Mouse (Mus musculus) testis, postnatal 14 days (tissue): Measurements from ENCODE around the gene Ube2l3.
A peak's percentile ranks its signal among the peaks of the same experiment; 100 is the strongest.
"Not testable (repeated sequence)": the region's sequence is repeated elsewhere in the genome, so short reads cannot be mapped to it uniquely, and the experiment has no call there.

ENCODE experiments used
- DNase-seq: peaks from one replicate; pipeline ENCODE4 v3.0.0; 2021; ENCODE audit warnings: low spot score

Gene Ube2l3

DNA sequence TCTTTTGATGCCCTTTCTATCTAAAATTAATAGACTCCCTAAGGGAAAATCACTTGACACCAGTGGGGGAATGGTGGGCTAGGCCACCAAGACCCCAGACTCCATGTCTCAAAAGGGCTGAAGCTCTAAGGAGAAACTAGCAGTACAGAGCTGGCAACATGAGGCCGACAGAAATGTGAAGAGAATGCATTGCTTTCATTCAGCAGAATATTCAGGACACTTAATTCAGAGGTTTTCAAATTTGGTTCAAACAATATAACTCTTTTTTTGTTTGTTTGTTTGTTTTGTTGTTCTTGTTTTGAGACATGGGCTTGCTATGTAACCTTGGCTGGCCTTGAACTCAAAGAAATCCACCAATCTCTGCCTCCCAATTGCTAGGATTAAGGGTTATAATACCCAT is at the start of gene Ube2l3:
Gene Ube2l3 (minus strand): TSS at position 101 of the 400 bp plus-strand sequence.
- no peak for DNase-seq

DNA sequence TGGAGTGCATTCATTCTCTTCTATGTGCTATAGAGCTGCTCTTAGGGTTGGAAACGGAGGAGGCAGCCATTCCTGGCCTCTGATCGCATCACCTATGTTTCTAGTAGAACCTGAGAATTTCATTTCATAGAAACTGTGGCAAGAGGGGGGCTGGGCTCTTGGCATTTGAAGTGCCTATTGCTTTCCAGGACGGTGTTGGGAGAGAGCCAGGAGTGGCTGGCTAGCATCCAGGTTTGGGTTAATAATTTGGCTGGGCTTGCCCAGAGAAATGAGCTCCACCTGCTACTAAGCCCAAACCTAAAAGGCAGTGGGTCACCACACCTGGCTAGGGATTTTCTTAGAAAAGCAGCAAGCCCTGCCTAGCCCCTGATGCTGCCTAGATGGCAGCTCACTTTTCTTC is 49.1 kb upstream of the Ube2l3 start:
- no peak for DNase-seq

DNA sequence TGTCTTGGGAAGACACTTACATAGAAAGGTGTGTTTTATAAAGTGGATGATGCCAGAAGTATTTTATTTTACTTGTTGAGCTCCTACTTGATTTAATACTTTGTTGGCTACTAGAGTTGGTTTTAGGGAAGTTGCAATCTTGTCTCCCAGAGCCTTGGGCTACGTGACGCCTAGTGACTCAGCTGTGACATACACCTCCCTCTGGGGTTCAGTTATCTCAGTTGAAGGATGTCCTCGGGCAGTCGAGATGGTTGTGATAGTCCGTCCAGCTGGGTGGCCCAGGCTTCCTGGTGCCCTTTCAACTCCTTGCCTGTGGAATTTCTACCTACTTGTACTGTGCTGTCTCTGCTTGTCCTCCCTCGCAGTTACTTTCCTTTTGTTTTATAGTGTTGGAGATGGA is 46.7 kb upstream of the Ube2l3 start:
- DNase-seq, result no peak

DNA sequence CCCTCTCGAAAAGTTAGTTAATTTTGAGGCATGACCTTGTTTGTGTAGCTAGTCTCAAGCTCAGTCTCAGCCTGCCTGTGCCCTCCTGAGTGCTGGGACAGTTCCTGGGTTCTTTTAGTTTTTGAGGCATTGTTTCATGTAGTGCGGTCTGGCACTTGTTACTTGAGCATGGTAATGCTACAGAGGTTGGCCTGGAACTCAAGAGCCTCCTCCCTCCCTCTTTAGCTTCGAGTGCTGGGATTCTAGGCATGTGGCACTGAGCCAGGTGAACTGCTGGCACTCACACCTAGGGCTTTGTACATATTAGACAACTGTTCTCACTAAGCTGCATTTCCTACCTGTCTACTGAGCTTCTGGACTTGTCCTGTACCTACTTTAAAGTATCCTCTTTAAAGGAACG is 45.3 kb upstream of the Ube2l3 start:
- no peak for DNase-seq

DNA sequence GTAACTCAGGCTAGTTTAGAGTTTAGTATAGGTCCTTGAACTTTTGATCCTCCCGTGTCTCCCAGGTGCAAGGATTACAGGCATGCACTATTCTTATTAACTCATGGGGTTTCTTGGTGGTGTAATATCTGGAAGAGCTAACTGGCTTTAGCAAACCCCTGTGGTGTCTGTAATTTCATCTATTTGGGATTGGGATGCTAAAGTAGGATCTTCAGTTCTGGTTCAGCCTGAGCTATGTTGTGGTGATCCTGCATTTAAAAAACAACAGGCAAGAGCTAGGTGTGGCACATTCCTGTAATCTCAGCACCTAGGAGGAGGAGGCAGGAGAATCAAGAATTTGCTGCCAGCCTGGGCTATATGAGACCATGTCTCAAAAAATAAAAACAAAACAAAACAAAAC is 42.5 kb upstream of the Ube2l3 start:
- no peak for DNase-seq

DNA sequence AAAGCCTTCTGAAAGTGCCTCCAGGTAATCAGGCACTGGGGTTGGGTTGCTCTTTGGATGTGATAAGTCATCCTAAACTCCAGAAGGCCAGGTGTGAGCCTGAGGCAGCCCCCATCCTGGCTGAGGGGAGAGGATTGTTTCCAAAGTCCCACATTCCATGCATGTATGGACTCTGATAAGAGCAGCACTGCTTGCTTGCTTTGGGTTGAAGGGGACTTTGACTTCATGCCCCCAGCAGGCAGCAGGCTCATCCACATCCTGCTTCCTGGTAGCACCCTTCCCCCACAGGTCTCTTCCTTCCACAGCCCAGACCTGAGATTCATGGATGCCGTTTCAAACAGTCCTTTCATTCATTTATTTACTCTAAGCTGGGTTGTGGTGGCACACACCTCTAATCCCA is 41.3 kb upstream of the Ube2l3 start:
- DNase-seq, result no peak

DNA sequence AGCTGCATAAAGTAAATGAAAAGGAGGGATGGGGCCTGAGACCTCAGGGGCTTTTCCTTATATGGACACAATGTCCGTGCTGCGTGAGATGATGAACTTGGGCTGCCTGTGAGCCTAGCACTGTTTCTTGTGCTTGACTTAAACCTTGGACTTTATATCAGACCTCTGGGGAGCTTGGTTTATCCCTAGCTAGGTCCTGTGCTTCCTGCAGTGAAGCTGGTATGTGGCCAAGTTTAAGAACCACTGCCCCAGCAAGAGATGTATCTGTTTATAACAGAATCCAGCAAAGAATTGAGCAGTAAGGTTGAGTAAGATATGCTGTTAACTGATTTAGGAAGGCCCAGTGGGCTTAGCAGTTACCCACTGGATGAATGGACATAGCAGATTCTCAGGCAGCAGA is 37.0 kb upstream of the Ube2l3 start:
- DNase-seq, result no peak

DNA sequence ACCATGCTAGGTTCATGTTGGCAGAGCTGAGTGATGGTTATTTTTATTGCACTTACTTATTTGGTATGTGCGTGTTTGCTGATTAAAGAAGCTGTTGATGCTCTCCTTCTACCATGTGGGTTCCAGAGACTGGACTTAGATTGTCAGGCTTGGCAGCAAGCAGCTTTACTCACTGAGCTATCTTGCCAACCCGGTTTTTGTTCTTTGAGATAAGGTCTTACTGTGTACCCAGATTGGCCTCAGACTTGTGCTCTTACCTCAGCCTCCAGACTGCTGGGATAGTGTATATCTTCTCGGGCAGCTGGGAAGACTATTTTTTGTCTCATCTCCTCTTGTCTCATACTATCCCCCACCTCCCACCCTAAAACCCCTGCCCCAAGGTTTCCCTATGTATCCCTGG is 35.2 kb upstream of the Ube2l3 start:
- no peak for DNase-seq

DNA sequence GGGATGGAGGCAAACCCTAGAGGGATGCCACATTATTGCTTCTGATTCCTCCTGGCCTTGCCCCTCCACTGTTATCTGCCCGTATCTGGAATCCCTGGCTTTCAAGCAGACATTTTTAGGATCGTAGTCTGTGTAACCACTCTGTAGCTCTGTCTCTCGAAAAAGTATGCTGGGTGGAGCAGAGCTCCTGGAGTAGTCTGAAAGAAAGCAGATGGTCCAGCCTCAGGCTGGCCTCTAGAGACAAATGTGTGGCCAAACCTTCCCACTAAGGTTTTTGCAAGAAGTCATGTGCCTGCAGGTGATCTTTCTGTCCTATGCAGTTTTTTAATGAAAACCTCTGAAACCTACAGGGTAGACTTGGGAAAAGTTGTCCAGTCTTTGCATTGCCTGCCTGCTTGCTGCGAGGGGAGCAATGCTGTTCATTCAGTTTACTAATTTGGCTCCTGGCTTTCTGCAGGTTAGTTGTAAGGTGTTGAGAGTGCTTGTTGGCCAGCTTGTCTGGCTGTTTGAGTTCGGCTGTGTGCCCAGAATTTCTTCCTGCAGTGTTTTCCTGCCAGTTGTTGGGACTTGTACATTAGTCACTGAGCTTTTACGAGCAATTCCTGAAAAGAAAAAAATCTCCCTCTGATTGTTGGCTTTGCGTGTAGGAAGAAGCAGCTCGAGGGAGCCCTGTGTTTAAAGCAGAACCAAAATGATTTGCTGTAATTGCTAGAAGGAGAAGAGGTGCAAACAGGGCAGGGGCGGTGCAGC is 32.6 kb upstream of the Ube2l3 start:
- DNase-seq, result no peak

DNA sequence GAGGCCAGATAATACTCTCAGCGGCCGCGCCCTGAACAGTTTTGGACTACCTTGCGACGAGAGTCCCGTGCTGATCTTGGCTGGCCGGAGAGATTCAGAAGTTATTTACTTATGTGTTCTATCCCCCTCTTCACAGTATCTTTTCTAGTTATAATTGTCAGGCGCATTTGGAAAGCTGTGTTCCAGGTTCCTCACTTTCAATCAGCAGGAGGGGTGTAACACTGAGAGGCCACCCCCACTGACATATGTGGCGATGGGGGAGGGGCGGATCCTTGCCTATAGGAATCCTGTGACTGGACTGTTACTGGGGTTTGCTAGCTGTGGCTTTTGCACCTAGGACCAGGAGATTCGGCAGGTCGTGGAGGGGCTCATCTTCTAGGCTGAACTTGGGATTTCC is 32.0 kb upstream of the Ube2l3 start:
- peak; percentile 36 for DNase-seq

DNA sequence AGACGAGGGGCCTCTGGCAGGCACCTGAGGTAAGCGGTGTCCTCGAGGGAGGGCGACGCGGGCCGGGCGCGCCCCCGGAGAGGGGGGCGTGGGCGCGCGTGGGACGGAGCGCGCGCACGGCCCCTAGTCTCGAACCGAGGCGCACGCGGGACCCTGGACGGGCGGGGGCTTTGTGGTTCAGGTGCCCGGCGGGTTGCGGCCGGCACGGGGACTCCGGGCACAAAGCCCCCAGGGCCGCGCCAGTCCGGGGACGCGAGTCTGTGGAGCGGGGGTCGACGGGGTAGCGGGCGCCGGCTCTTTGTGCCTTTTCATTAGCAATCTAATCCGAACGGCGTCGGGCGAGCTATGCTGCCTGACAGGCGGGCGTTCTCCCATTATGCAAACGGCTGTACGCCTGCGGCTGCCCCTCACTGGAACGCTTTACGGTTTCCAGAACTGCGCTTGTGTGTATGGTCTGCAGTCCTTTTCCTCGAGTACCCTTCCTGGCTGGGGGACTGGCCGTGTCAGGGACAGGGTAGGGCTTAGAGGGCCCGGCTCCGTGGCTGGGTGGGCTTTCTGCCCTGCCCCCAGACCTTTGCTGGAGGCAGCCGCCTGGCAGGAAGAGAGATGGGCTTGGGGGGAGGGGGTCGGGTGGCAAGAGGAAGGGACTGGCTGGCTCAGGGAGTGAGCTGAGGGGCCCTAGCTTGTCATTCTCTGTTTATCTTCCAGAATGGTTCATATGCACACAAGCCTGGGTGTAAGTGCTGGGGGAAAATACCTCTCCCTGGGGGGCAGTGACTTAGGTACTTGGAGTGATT is 31.5 kb upstream of the Ube2l3 start:
- peak; percentile 77 for DNase-seq

DNA sequence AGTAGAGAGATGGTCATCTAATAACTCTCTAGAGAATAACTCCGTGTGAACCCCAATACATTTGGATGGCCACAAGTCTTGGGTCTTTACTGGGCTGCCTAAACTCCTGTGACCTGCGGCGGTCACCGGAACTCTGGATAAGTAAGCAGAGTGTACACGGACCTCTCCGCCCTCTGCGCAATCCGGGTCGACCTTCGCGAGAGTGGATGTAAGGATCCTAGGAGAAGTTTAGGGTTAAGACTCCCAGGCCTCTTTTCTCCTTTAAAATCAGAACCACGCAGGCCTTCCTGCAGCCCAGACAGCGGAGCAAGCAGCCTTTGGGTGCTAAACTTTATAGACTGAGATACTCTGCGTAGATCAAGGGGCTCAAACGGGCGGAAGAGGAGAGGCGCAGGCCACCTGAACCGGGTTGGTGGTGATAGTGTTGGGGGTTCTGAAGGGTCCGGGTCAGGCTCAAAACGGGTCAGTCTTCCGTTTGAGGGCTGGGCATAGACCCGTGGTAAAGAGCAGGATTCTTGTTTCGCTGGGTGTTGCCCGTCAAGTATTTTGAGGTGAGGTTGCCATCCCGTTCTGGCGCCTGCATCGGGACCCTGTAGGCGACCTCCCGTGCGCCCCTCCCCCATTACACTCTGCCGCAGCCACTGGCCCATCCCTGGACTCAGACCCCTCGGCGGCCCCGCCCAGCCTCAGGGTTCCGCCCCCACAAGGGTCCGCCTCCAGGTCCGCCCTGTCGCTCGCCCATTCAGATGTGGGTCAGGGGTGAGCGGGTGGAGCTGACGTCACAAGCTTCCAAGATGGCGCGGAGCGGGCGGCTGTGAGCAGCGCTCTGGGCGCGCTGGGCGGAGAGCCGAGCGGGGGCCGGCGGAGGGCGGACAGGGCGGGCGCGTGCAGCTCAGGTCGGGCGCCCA is 30.6 kb upstream of the Ube2l3 start, which contains the start of gene Hic2:
Gene Hic2 (plus strand): TSS at position 779 of the 908 bp plus-strand sequence.
- peak; percentile 97 for DNase-seq

DNA sequence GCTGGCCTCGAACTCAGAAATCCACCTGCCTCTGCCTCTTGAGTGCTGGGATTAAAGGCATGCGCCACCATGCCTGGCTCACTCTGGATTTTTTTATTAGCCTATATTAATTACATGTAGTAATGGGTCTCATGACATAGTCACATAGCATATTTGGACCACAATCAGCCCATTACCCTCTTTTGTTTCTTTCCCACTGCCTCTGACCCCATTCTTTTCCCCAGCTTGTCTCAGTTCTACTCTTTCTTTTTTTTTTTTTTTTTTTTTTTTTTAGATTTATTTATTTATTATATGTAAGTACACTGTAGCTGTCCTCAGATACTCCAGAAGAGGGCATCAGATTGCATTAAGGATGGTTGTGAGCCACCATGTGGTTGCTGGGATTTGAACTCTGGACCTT is 29.1 kb upstream of the Ube2l3 start:
- DNase-seq, result not testable (repeated sequence)

DNA sequence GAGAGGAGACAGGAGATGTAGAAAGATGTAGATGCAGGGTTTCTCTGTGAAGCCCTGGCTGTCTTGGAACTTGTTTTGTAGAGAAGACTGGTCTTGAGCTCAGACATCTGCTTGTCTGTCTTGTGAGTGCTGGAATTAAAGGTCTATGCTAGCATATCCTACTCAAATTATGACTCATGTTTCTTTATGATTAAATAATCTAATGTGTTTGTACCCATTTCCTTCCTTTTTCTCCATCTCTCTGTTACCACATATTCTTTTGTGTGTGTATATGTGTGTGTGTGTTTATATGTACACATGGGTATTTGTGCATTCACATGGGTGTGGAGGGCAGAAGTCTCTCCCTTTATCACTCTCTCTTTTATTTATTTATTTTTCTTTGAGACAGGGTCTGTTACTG is 24.0 kb upstream of the Ube2l3 start:
- DNase-seq, result no peak

DNA sequence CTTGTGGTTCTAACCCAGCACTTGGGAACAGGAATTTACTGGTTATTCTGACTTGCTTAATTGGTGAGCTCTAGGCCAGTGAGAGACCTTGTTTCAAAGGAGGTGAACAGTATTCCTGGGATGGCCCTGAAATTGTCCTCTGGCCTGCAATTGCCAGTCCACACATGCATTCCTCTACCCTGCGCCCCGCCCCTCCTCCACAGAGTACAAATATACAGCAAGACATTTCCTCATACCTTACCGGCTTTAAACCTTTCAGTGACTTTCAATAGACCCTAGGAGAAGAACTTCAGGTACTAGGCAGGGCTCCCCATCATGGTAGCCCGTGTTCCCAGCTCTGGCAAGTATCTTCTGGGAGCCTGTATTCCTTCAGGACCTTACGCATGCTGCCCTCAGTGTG is 23.1 kb upstream of the Ube2l3 start:
- no peak for DNase-seq

DNA sequence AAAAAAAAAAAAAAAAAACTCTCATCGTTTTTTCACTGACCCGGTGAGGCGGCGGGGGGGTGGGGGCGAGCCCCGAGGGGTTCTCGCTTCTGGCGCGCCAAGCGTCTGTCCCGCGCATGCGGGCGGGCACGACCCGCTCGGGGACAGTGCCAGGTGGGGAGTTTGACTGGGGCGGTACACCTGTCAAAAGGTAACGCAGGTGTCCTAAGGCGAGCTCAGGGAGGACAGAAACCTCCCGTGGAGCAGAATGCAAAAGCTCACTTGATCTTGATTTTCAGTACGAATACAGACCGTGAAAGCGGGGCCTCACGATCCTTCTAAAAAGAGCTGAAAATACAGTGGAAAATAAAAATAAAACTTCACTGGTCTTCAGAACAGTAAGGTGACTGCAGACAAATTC is 19.7 kb upstream of the Ube2l3 start:
- DNase-seq, result peak; percentile 91

DNA sequence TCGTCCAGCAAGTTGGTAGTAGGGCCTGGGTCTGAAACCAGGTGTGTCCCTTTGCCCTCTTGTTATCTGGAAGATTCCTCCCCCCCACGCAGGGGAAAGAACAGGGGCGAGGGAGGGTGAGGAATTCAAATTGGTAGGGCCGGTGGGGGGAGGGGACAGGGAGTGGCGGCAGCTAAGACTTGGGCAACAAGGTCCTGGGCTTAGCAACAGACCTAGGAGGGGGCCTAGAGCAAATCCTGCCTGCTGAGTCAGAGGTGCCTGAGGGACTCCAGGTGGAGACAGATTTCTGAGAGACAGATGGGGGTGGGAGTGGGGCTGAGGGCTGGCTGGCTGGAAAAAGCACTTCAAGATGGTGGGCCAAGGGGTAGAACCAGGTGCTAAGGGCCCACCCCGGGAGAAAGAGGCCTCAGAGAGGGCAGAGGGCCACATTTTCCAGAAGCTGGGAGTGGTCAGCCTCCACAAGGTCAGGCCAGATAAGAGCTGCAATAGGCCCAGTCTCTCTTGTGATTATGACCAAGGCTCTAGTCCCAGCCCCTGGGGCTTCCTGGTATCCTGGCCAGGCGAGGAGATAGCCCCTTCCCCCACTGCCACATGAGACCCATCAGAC is 17.8 kb upstream of the Ube2l3 start:
- no peak for DNase-seq

DNA sequence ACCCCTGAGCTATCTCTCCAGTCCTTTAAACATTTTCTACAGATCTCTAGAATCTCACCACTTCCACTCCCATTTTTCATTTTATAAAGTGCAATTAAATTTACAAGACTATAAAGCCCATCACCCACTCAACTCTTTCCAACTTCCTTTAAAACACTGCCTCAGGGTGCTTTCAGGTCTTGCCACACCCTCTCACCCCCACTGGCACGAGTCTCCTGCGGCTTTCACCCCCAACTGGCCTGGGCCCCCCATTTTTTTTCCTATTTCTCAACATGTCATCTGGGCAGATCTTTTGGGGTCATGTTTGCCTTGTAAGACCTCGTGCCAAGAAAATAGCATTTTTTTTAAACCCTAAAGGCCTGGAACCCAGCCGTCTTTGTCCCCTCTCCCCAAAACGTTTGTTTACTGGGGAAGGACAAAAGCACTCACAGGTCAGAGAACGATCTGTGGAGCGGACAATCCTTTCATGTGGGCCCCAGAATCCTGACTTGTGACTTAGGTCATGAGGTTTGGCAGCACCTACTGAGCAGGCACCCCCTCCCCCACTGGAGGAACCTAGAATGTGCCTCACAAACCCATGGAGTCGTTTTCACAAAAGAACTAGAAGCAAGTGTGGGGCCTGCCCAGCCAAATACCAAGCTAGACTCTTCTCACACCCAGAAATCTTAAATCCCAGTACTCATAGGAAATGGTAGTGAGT is 14.6 kb upstream of the Ube2l3 start:
- no peak for DNase-seq

DNA sequence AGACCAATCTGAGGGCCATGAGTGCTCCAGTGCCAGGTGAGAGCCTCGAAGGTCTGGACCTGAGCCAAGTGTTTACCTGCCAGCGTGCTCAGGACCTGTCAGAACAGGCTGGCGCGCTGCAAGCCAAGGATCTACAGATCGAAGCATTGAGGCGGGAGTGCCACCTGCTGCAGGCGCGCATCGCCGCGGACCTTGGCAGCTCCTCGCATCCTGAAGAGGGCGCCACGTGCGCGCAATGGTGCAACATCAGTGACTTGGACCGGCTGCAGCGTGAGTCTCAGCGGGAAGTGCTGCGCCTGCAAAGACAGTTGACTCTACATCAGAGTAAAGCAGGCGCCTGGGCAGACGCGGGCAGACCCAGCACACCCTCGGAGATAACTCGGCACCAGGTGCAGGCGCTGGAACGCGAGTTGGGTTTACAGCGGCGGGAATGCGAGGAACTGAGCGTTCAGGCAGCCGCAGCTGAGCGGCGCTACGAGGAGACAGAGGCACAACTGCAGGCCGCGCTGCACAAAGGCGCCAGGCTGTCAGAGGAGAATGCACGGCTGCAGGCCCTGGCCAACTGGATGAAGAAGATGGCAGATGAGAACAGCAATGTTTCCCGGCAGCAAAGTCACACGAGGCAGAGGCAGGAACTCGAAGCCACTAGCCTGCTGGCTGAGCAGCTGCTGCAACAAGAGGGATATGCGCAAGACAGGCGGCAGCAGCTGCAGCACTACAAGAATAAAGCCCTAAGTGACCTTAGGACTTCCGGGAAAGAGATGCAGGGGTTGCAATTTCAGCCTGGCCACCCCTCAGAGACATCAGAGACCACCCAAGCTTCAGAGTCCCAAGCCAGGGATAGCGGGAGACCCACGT is 7.8 kb upstream of the Ube2l3 start:
- peak; percentile 77 for DNase-seq

DNA sequence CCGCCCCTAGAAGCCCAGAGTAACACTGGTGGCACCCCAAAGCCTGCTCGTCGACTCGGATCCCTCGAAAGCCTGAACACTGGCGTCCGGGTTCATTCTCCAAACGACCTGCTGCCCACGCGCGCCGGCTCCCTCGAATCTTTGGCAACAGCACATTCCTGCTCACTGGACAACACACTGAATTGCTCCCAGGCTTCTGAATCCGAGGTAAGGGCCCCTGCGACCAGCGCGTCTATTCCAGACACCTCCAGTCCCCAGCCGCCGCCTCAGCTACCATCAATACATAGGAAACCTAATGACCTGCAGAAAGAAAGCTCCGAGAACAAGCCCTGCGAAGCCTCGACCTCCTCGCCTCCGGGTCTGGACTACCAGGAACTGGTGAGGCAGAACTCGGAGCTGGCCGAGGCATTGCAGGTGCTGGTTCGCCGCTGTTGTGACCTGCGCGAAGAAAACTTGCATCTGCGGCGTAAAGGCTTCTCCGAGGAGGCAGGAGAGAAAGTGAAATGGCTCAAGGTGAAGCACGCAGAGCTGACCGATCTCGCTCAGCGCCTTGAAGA is 7.0 kb upstream of the Ube2l3 start:
- DNase-seq, result no peak
